Mouse (Mus musculus) olfactory bulb, adult 2 months (tissue): ENCODE data around the gene Foxp1.

Experiments used
- CTCF ChIP-seq: fragments of 200-500 bp; IDR thresholded peaks from 2 replicates; pipeline ENCODE4 v1.5.1; 2012; ENCODE audit warnings: low read depth, mild to moderate bottlenecking, low read length, moderate library complexity; ENCODE audit not compliant: insufficient read depth
- POLR2A ChIP-seq: fragments of 200-500 bp; IDR thresholded peaks from 2 replicates; pipeline ENCODE4 v1.6.1; 2012; ENCODE audit warnings: mild to moderate bottlenecking, low read depth, low read length, moderate library complexity; ENCODE audit not compliant: insufficient read depth

DNA sequence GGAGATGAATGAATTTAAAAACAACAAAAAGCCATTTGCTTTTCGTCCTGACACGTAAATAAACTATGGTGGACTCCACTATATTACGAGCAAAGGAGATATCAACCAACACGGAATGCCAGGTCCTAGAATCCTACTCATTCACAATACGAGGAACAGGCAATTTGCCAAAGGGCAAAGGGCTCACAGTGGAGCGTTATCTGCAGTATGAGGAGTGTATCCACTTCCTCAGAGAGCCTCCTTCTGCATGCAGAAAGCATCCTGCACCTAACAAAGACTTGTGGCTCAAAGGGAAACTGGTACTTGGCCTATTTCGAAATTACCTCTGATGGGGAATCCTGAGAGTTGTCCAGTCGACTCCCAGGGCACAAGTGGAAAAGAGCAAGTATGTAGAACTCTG, 328.8 kb downstream of the Foxp1 start:
- TF ChIP-seq CTCF (no peak), POLR2A (no peak)
